Mouse (Mus musculus): ENCODE data around the gene Bahcc1.

GRCm38 (mm10) chr11:120269007-120269406 is 36.3 kb downstream of the Bahcc1 start:
- TF ChIP-seq CTCF (IDR thresholded peaks at IDR 0.05; ENCODE audit: insufficient read depth, low read length) (no peak), POLR2A (IDR thresholded peaks at IDR 0.05; ENCODE audit: borderline replicate concordance, extremely low read depth, low read depth, low read length) (no peak)
